Mouse (Mus musculus) leukemia stem cell, adult 10-12 weeks (primary cell): ENCODE measurements around the gene Traf5. TPM values are rescaled to one million over a fixed set of nuclear protein-coding genes. Genes with fewer than 3 reads are reported as not detected.

Experiments used
- polyA plus RNA-seq: library from polyadenylated mRNA; stranded (reverse); fragments of >175 nt; gene quantifications from 2 replicates; pipeline ENCODE4 v1.2.3, GENCODE M21; 2012; ENCODE audit warnings: low replicate concordance

Traf5 gene
- 4.1 and 7.6 TPM in 2 replicates for polyA plus RNA-seq

GRCm38 (mm10) chr1:192091806-192092772, at the start of gene Traf5:
Gene Traf5 (minus strand): TSS chr1:192092559.

GRCm38 (mm10) chr1:192137926-192138910, 45.9 kb upstream of the Traf5 start, which contains the start of gene Rcor3:
Gene Rcor3 (minus strand): TSS chr1:192138062.

GRCm38 (mm10) chr1:191977187-191977586, 115.2 kb downstream of the Traf5 start, which contains the start of gene Rd3:
Gene Rd3 (plus strand): TSS chr1:191977370.

Other genes with a start within 250 kb of the Traf5 start
- gene Slc30a1, start 185.8 kb downstream of the Traf5 start, polyA plus RNA-seq = 16.3 and 33.0 TPM in 2 replicates
- gene Rd3, start 115.2 kb downstream of the Traf5 start, polyA plus RNA-seq = 0.38 TPM in 1 of 2 replicates, not detected in the other
- gene Rcor3, start 45.5 kb upstream of the Traf5 start, polyA plus RNA-seq = 27.5 and 32.9 TPM in 2 replicates
- gene Kcnh1, start 98.2 kb upstream of the Traf5 start, polyA plus RNA-seq = 0.13 TPM in 1 of 2 replicates, not detected in the other